Mouse (Mus musculus): ENCODE results near the gene Smarcd3.

The Smarcd3 gene

DNA sequence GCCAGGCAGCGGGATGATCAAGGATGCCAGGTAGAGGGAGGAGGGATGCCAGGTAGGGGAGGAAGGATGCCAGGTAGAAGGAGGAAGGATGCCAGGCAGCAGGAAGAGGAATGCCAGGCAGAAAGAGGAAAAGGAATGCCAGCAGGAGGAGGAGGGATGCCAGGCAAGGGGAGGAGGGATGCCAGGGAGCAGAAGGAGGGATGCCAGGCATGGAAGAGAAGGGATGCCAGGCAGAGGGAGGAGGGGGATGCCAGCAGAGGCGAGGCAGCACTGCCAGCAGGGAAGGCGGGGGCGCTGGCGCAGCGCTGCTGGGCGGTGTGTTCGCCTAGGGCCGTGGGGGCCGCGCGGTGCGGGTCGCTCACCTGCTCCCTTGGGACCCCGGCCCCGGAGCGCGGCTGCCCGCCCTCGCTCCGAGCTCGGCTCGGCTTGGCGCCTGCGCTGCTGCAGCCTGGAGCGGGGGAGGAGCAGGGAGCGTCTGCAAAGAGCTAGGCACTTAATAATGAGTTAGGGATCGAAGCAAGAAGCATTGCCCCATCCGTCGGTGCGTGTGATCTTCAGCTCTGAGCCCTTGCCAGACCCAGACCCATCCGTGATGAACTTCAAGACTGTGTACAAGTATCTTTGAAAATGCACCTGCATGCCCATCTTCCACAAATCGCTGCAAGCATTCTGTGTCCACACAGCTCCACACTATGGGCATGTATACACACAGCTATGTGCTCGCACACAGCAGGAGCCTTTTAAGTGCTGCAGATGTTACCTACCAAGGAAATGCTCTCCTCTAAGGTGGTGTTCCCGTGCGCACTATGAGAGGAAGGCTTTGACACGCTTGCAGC is at the start of gene Smarcd3:
Gene Smarcd3, minus strand, starts transcription at position 426 of the 836 bp plus-strand sequence.
- no peak for DNase-seq (ENCODE audit: low read depth in 2 of 2, low spot score in 2 of 2)

- no peak for DNase-seq (ENCODE audit: low read depth in 2 of 2, low spot score in 2 of 2)
Measured at GRCm38 (mm10) chr5:24661457-24661856, 37.2 kb upstream of the Smarcd3 start.

DNA sequence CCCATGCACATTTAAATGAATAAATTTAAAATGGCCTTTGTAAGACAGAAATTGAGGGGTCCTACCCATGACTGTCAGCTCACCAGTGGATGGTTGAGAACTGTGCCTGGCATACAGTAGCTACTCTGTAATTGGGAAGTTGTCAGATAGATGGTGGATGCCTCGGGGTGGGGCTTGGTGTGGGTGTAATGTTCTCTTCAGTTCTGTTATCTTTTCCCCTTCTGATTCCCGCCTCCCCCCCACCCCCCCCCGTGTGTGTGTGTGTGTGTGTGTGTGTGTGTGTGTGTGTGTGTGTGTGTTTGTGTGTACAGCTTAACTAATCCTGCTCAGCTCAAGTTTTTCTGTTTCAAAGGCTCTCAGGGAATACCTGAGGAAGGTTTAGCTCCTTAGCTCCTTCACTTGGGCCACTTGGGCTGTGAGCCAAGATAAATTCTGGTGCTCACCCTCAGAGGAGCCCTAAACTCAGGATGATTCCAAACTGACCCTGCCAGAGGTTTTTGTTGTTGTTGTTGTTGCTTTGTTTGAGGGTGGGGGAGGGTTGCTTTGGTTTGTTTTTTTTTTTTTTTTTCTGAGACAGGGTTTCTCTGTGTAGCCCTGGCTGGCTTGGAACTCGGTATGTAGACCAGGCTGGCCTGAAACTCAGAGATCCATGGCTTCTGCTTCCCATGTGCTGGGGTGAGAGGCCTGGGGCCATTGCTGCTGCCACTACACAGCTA is 35.7 kb upstream of the Smarcd3 start:
- DNase-seq (ENCODE audit: low read depth in 2 of 2, low spot score in 2 of 2), result no peak

GRCm38 (mm10) chr5:24657113-24657512 is 32.9 kb upstream of the Smarcd3 start:
- no peak for DNase-seq (ENCODE audit: low read depth in 2 of 2, low spot score in 2 of 2)

DNA sequence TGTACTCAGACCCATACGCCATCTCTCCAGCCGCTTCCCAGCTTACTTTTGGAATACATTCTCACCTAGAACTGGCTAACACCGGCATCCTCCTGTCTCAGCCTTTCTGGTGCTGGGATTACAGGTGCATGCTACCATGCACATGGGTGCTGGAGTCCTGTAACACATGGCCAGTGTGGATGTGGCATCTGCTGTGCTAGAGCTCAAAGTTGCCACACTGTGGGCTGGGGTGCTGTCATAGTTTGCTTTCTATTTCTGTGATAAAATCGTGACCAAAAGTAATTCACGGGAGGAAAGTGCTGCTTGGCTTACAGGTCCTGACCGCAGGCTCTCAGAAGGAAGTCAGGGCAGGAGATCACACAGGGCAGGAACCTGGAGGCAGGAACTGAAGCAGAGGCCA is 30.3 kb upstream of the Smarcd3 start:
- DNase-seq (ENCODE audit: low read depth in 2 of 2, low spot score in 2 of 2), result no peak

GRCm38 (mm10) chr5:24652780-24653179 is 28.6 kb upstream of the Smarcd3 start:
- no peak for DNase-seq (ENCODE audit: low read depth in 2 of 2, low spot score in 2 of 2)

GRCm38 (mm10) chr5:24651768-24652752 is 27.8 kb upstream of the Smarcd3 start:
- DNase-seq (ENCODE audit: low read depth in 2 of 2, low spot score in 2 of 2), result peak; percentile 39 to 55

GRCm38 (mm10) chr5:24651356-24651755 is 27.1 kb upstream of the Smarcd3 start:
- no peak for DNase-seq (ENCODE audit: low read depth in 2 of 2, low spot score in 2 of 2)

- DNase-seq (ENCODE audit: low read depth in 2 of 2, low spot score in 2 of 2), result no peak
Measured at GRCm38 (mm10) chr5:24649701-24650100, 25.5 kb upstream of the Smarcd3 start.

- DNase-seq (ENCODE audit: low read depth in 2 of 2, low spot score in 2 of 2), result no peak
Measured at GRCm38 (mm10) chr5:24649231-24649630, 25.0 kb upstream of the Smarcd3 start.

- no peak for DNase-seq (ENCODE audit: low read depth in 2 of 2, low spot score in 2 of 2)
Measured at GRCm38 (mm10) chr5:24645454-24645853, 21.2 kb upstream of the Smarcd3 start.

GRCm38 (mm10) chr5:24639081-24639480 is 14.9 kb upstream of the Smarcd3 start:
- DNase-seq (ENCODE audit: low read depth in 2 of 2, low spot score in 2 of 2), result no peak

GRCm38 (mm10) chr5:24638131-24638530 is 13.9 kb upstream of the Smarcd3 start:
- DNase-seq (ENCODE audit: low read depth in 2 of 2, low spot score in 2 of 2), result no peak

GRCm38 (mm10) chr5:24636987-24637386 is 12.8 kb upstream of the Smarcd3 start:
- DNase-seq (ENCODE audit: low read depth in 2 of 2, low spot score in 2 of 2), result no peak

GRCm38 (mm10) chr5:24635526-24636141 is 11.4 kb upstream of the Smarcd3 start:
- DNase-seq (ENCODE audit: low read depth in 2 of 2, low spot score in 2 of 2), result no peak

- no peak for DNase-seq (ENCODE audit: low read depth in 2 of 2, low spot score in 2 of 2)
Measured at GRCm38 (mm10) chr5:24635093-24635492, 10.9 kb upstream of the Smarcd3 start.

DNA sequence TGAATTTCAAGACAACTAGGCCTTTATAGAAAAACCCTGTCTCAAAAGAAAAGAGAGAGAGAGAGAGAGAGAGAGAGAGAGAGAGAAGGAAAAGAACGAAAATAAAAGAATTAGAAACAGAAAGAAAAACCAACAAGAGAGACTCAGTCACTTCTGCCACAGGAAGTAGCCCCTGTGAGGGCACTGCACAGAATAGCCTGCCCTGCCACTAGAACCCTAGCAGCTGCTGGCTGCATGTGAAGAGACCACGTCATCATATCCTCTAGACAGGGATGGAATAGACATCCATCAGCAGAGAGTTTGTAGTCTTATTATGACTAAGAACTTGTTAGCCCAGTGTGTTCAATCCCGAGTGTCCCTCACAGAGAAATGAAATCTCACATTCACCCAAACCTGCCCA is 5.5 kb upstream of the Smarcd3 start:
- DNase-seq (ENCODE audit: low read depth in 2 of 2, low spot score in 2 of 2), result no peak

DNA sequence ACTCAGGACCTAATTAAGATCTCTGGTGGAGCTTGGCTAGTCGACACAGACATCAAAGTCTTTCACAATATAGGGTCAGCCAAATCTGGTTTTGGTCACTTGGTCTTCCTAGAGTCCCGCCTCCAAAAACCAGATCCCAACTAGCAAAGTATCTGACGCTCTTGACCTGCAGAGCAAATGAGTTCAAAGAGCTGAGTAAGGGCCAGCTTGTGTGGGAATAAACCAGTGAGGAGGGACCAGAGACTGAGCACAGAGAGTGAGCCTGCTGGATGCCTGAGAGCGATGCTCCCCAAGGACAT is 560 bp upstream of the Smarcd3 start:
- no peak for DNase-seq (ENCODE audit: low read depth in 2 of 2, low spot score in 2 of 2)

- DNase-seq (ENCODE audit: low read depth in 2 of 2, low spot score in 2 of 2), result no peak
Measured at GRCm38 (mm10) chr5:24623041-24623985, 898 bp downstream of the Smarcd3 start.

Data from CD8-positive naive resting alpha-beta T cell, adult 2 months (primary cell).